In the genomic region with DNA sequence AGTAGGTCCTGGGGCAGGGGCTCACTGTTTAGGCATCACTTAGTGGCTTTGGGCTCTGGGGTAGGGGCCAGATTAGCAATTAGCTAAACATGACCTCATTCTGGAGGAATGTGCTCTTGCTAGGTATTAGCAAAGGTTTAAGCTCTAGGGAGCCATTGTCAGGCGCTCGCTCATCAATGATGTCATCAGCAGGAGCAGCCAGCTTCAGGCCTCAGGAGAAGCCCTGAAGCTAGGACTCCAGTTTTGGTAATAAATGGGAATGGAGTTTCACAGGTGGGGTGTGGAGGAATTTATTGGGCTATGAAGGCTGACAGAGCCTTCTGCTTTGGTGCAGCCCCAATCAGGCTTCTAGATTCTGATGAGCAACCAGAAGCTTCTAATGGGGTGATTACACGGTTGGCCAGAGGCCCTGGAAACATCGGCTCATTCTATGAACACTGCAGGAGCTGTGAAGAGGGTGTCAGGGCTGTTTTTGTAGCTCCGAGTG, we compare ENCODE assay signal across 9 mouse cellular contexts. TPM values are rescaled to one million over a fixed set of nuclear protein-coding genes. Genes with fewer than 3 reads are reported as not detected.
A peak's percentile ranks its signal among the peaks of the same experiment; 100 is the strongest.
DNase-seq lines count a peak whose midpoint lies in the region; ATAC-seq and TF ChIP-seq lines count a peak whose summit lies in the region.
"Had no signal": no experiment of that assay in that cellular context is flagged by ENCODE, and none has a peak within 500 bp of the region (broad histone marks: within the 10 kb centered on the region; RNA-seq: fewer than 3 reads in every experiment).

No protein-coding gene starts in this region.

- no peaks in the 10 kb centered on the region for H3K9me3 ChIP-seq in limb, embryonic 15.5 days

- H3K4me2 ChIP-seq in limb, embryonic 15.5 days = no peak overlapping the region

- POLR2A ChIA-PET in Patski (lab: Charles Lee) = interaction anchor here (1.0 kb wide), 1 partner anchor 20 kb away, joined by 3 read pairs; no protein-coding TSS in a partner anchor

- peak; percentile 93 for ATAC-seq in Patski
- peak; percentile 59 for ATAC-seq in limb, embryonic 15.5 days (ENCODE audit: insufficient number of reproducible peaks, low FRiP score, low TSS enrichment, low read depth)

- CTCF ChIA-PET in Patski (lab: Charles Lee) = interaction anchor here (0.7 to 2.1 kb wide), 6 partner anchors 8 to 23 kb away, joined by 3 to 9 read pairs (median 5); no protein-coding TSS in a partner anchor

- H3K9ac ChIP-seq in limb, embryonic 15.5 days = no peak overlapping the region

- intact Hi-C loops in left cerebral cortex, postnatal 4 days (cut with DNase I) = no loop called here

- H3K27me3 ChIP-seq in Patski = no peaks in the 10 kb centered on the region
- no peaks in the 10 kb centered on the region for H3K27me3 ChIP-seq in limb, embryonic 15.5 days

- no peak overlapping the region for H3K4me3 ChIP-seq in limb, embryonic 15.5 days

- TF ChIP-seq CTCF in Patski (IDR thresholded peaks at IDR 0.05) = no peak

- DNase-seq in 3134 (ENCODE audit: extremely low read depth, insufficient read length, low spot score) = peak; percentile 52
- peak; percentile 89 for DNase-seq in Patski (ENCODE audit: low read depth, low spot score)
- DNase-seq in forelimb bud, embryonic 11.5 days (ENCODE audit: low read depth, low spot score) = peak; percentile 44
- DNase-seq in thymus, postnatal 25 days = no peak
- DNase-seq in left cerebral cortex, postnatal 4 days = no peak
- DNase-seq in kidney, adult 8-10 months = no peak
- DNase-seq in thymus, postnatal 0 days (ENCODE audit: low spot score) = no peak

- H3K36me3 ChIP-seq in limb, embryonic 15.5 days = no peaks in the 10 kb centered on the region

- in situ Hi-C loops in Patski (cut with MboI; ENCODE audit: low pct_unique_long_range_greater_than_20kb) = loop anchor here (25.0 kb wide), 1 partner anchor 490 kb away; no protein-coding TSS in a partner anchor

- WGBS in limb, embryonic 15.5 days = 17% methylated on average over 5 of the region's 5 CpGs

- peaks cover 63% of the 10 kb centered on the region for H3K4me1 ChIP-seq in limb, embryonic 15.5 days

- H3K27ac ChIP-seq in limb, embryonic 15.5 days = peak overlapping the region; percentile 64

RNA-seq across cellular contexts. Expression of gene Flnb, which starts 30.0 kb away (rescaled TPM):
- 124 TPM for polyA plus RNA-seq in Patski (2021)
- 27.6 and 33.0 TPM in 2 replicates for polyA plus RNA-seq in limb, embryonic 15.5 days (2015; fragmentation: Nextera tagmentation; extraction: Ambion mirVana)
- 10 to 100 TPM; 36.3 to 44.4 TPM for total RNA-seq in left cerebral cortex, postnatal 4 days (2021)
- 8.0 and 8.2 TPM in 2 replicates for polyA plus RNA-seq in thymus, postnatal 0 days (2015; fragmentation: Nextera tagmentation; extraction: Ambion mirVana)

RNA-seq across cellular contexts. Expression of gene Gm26661, which starts 56.4 kb away (rescaled TPM):
- polyA plus RNA-seq in Patski (2021) = not detected
- not detected in 2 replicates for polyA plus RNA-seq in limb, embryonic 15.5 days (2015; fragmentation: Nextera tagmentation; extraction: Ambion mirVana)
- total RNA-seq in left cerebral cortex, postnatal 4 days (2021) = not detected
- not detected in 2 replicates for polyA plus RNA-seq in thymus, postnatal 0 days (2015; fragmentation: Nextera tagmentation; extraction: Ambion mirVana)
- total RNA-seq: heart, postnatal 10 days had no signal

Comparison
In these comparisons a context has a peak if more than half of its experiments do, and no peak if none do; other contexts are left out.
1. DNase-seq: peak in 3134 (single experiment), Patski (single experiment) and forelimb bud, embryonic 11.5 days (single experiment); none in thymus, postnatal 25 days (single experiment), left cerebral cortex, postnatal 4 days (single experiment), kidney, adult 8-10 months (0 of 2) and thymus, postnatal 0 days (single experiment).